Mouse (Mus musculus) heart, postnatal 14 days (tissue): ENCODE measurements around the gene Asphd2. TPM values are rescaled to one million over a fixed set of nuclear protein-coding genes. Genes with fewer than 3 reads are reported as not detected.
"Not testable (repeated sequence)": the region's sequence is repeated elsewhere in the genome, so short reads cannot be mapped to it uniquely, and the experiment has no call there.

Experiments used
- DNase-seq, 2 experiments: peaks; one replicate each; pipeline ENCODE4 v3.0.0; 2021 to 2022
- intact Hi-C: fragments of 180-260 bp; cut with DNase I; formaldehyde crosslinking; loops from one replicate; pipeline ENCODE4 v1.15.1; 2025
- long read RNA-seq, 2 experiments: library from polyadenylated mRNA; stranded (forward); transcript quantifications; one replicate each; pipeline ENCODE4 v2.0.0; 2021
- total RNA-seq, 2 experiments: library from RNA; stranded (reverse); gene quantifications; 2 replicates each; pipeline ENCODE4 v1.2.3; 2021

The Asphd2 gene
- total RNA-seq: under 1 TPM; 0.55 to 0.80 TPM
- long read RNA-seq, experiment 1, partial matches to known transcripts: 0 of 3 reads
- long read RNA-seq, experiment 1, other reads (novel, unspliced or antisense): 2 of 3 reads
- long read RNA-seq, experiment 2, partial matches to known transcripts: 0 of 1 reads
- long read RNA-seq, experiment 2, other reads (novel, unspliced or antisense): 1 of 1 reads

DNA sequence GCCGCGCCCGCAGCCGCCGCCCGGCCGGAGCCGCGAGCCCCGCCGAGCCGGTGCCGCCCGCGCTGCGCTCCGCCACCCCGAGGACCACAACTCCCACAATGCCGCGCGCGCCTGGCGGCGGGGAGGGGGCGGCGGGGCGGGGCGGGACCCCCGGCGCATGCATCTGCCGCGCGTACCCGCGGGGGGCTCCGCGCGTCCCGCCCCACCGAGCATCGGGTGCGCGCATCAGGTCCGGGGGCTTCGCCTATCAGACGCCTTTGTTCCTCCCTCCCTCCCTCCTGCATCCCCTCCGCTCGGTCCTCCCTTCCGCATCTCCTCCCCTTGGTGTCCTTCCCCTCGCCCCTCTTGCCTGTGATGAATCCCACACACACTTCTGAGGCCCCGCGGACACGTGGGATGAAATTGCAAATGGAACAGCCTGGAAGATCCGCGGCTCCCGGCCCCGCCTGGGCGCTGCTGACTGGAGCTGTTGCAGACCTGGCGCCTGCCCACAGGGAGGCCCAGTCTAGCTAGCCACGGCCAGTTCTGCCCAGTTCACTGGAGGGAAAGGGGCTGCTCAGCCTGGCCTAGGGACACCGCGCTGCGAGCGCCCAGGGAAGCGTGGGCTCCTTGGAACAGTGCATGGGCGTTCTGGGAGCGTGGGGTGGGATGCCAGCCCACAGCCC, at the start of gene Asphd2:
Gene Asphd2 (minus strand): TSS at position 88 of the 665 bp plus-strand sequence.
- intact Hi-C loops: no loop called here
- DNase-seq: peak; percentile 33 to 50

DNA sequence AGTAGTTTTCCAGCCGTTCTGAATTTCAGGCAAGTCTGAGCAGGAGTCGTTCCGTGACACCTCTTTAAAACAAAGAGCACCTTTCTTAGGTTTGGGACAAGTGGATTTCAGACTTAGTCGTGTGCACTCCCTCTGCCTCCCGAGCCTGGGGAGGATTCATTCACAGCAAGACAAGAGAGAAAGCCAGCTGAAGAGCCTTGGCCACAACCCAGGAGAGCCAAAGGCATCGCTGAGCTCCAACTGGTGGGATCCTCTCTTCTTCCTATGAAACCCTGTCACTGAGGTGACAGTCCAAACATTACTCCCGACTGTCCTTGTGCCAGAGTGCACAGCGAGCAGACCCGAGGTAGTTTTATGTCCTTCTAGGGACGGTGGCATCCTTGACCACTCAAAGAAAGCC, 43.9 kb upstream of the Asphd2 start:
- DNase-seq: no peak
- intact Hi-C loops: no loop called here

DNA sequence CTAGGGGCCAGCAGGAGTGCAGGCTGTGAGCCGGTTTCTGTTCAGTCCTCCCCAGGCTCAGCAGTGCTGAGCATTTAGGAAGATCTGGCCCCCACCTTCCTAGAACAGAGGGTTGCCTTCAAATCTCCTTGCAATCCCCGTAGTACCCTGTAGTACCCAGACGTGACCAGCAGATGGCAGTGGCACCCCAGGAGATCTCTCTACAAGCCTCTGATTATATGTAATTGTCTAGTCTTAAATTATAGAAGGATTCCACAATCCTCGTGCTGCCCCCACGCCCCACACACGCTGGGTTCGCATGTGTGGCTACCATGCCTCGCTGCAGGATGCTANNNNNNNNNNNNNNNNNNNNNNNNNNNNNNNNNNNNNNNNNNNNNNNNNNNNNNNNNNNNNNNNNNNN, 38.3 kb upstream of the Asphd2 start:
- peak; percentile 74 to 85 for DNase-seq
- intact Hi-C loops: loop anchor here (5.0 kb wide), 1 partner anchor 619 kb away; no protein-coding TSS in a partner anchor

DNA sequence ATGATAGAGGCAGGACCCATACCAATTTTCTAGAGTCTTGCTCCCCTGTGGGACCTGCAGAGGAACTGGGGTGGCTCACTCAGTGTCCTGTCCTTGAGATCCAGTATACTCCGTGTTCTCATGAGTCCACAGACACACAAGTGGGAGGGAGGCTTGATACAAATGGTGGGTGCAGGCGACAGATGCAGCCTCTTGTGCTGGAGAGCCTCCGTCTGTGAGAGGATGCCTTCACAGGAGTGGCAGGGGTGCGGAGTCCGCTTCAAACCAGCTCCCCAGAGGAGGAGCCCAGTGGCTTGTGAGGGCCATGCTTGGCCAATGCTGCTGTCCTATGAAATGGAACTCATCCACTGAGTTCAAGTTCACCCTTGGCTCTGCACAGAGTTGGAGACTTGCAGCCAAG, 37.4 kb upstream of the Asphd2 start:
- no peak for DNase-seq
- intact Hi-C loops: loop anchor here (5.0 kb wide), 1 partner anchor 620 kb away; no protein-coding TSS in a partner anchor

DNA sequence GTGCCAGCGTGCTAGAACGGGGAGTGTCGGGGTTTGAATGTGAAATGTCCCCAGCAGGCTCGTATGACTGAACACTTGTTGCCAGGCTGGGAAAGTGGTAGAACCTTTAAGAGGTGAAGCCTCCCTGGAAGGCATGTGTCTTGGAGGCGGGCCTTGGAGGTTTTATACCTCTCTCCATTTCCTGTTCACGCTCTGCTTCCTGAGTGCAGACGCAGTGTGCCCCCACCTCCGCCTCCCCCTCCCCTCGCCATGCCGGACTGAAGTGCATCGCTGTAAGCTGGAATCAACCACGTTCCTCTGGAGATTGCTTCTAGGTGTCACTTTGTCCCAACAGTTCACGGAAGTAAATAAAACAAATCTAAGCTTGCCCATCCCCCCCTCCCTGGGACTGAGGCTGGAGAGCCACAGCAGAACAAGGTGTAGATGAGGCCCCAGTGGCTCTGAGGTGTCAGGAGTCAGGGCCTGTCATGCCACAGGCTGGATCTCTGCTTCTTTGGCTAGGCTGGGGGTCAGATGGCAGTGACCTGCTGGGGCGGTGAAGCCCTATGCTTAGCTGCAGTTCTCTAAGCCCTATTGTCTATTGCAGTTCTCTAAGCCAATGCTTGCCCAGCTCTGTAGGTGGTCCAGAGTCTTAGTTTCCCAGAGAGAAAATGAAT, 36.6 kb upstream of the Asphd2 start:
- no peak for DNase-seq
- intact Hi-C loops: loop anchor here (5.0 kb wide), 1 partner anchor 621 kb away; no protein-coding TSS in a partner anchor

DNA sequence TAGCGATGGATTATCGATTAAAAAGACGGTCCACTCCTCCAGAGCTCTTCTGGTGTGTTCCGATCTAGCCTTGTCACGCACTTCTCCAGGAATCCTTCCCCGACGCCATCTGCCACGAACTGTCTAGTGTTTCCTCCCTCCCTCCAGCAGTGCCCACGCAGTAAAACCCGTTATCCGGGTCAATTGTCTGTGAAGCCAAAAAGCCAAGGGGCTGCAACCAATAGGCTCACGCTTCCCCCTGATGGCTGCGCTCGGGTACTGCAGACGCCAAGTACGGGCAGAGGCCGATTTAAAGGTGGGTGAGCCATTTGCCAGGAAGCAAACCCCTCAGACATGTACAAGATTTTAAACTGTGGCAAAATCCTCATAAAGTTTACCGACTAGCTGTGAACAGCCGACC, 34.3 kb upstream of the Asphd2 start:
- peak; percentile 70 to 77 for DNase-seq
- intact Hi-C loops: loop anchor here (2.0 to 5.0 kb wide), 2 partner anchors 87 to 212 kb away; partner anchors contain the start of genes Hps4 and Srrd

DNA sequence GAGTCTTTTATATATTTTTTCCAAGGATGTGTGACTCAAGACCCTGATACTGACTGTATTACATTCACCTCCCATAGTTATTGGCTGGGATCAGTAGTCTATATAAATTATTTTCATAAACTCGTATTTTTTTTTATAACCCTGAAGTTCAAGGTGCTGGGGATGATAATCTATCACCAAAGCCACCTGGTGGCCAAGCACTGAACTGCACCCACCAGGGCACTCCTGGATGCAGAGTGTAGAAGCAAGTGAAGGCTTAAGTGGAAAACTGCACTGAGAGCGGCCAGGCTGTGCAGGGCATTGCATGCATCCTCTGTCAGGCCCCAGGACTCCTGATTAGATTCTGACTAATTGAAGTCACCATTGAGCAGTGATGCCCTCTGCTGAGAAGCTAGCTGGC, 32.6 kb upstream of the Asphd2 start:
- peak; percentile 61 to 75 for DNase-seq

DNA sequence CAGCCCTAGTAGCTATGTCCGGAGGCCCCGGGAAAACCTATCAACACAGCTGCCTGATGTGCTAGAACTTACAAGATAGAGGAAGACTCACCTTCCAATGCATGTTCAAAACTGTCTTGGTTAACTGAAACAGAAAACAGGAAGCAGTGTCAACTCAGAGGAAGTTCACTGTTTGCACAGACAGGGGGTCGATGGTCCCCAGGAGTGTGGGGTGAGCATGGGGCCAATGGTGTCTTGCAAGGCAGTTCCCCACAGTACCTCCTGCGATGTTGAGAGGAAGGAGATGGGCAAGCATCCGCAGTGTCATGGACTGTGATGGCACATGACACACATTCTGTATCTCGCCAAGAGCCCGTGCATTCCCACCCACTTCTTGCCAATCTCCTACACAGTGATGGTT, 32.0 kb upstream of the Asphd2 start:
- DNase-seq: no peak
- intact Hi-C loops: loop anchor here (1.0 to 5.0 kb wide), 2 partner anchors 84 to 186 kb away; partner anchors contain the start of genes Hps4 and Srrd

More for the DNA sequence above, 32.6 kb upstream of the Asphd2 start:
- intact Hi-C loops: loop anchor here (1.0 to 5.0 kb wide), 2 partner anchors 85 to 187 kb away; partner anchors contain the start of genes Hps4 and Srrd

DNA sequence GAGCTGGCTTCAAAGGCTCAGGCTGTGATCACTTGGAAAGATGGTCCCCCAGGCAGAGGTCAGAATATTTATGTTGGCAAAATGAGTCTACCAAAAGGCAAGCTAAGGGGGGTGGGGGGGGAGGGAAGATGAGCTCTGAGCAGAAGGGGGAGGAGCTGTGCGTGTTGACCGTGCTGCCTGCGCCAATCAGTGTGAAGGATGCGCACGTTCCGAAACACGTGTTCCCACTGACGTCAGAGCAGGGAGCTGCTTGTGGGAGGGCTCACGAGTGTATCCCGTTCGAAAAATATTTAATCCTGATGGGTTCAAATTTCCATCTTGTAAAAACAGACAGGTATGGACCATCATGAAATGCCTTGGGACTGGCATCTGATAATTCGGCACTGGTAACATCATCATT, 24.9 kb upstream of the Asphd2 start:
- no peak for DNase-seq
- intact Hi-C loops: no loop called here

DNA sequence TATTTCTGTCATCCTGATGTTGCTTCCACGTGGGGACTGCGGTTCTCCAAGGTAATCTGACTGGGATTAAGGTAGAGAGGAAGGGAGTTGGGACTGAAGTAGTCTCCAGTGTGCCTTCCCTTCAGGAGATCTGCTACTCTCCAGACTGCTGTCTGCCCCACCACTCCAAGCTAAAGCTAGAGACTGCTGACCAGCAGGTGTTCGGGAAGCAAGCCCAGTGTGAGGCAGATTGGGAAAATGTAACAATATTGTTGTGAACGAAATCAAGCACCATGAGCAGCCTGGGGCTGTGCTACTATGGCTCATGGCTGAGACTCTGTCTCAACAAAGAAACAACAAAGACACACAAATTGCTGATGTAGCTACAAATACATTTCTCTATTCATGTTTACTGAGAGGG, 23.4 kb upstream of the Asphd2 start:
- DNase-seq: no peak

DNA sequence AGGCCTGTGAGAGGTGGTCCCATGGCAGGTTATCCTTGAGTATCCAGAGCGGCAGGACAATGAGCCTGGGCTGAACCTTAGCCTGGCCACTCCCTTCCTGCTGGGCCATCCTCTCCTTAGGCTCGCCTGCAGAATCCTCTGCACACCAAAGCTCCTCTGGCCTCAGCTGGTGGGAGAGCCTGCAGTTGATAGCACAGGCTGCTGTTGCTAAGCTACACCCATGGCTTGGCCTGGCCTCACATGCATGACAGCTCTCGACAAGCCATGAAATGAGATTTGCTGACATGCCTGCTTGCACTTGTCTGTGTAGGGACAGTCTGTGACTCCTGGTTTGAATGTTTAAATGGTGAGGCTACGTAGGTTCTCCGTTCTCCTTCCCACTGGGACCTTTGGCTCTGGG, 22.0 kb upstream of the Asphd2 start:
- intact Hi-C loops: no loop called here
- no peak for DNase-seq

More for the DNA sequence above, 23.4 kb upstream of the Asphd2 start:
- intact Hi-C loops: no loop called here

DNA sequence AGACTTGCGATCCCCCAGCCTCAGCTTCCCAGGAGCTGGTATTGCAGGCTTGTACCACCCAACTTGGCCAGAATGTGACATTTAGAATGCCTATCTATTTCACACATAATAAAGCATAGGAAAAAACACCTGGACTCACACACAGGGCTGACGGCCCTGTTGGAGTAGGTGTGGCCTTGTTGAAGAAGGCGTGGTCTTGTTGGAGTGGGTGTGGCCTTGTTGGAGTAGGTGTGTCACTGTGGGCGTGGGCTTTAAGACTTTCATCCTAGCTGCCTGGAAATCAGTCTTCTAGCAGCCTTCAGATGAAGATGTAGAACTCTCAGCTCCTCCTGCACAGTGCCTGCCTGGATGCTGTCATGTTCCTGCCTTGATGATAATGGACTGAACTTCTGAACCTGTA, 18.1 kb upstream of the Asphd2 start:
- intact Hi-C loops, DNase-seq: not testable (repeated sequence)

DNA sequence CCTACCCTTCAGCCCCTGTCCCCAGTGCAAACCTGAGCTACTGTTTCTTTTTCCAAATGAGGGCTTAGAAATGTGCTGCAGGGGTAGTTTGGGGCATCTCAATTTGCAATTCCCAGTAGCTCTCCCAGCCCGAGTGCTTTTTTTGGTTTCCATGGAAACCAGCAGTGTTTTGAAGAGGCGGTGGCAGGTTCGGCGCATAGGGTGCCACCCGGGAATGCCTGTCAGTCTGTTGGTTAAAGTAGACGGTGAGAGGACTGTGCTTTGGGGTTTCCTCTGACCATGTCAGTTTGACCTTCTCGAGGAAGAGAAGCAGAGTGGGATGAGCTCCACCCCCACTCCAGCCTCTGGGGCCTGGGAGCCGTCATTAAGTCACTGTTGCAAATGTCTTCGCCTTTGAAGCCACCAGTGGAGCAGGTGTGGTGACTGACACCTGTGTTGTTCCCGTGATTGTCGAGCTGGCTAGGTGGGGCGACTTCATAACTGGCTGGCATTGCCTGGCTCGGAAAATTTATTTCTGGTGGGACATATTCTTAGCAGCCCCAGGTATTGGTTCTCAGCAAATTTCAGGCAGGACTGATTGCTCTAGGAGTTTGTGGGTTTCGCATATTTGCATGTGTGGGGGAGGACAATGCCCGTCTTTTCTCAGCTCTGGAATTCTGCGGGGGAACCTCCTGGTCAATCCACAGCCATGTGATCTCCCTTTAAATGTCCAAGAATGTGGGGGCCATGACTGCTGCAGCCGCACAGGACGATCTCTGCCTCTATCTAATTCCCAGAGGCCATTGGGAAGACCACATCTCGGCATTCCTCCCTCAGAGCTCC, 17.1 kb upstream of the Asphd2 start:
- DNase-seq: no peak
- intact Hi-C loops: no loop called here

DNA sequence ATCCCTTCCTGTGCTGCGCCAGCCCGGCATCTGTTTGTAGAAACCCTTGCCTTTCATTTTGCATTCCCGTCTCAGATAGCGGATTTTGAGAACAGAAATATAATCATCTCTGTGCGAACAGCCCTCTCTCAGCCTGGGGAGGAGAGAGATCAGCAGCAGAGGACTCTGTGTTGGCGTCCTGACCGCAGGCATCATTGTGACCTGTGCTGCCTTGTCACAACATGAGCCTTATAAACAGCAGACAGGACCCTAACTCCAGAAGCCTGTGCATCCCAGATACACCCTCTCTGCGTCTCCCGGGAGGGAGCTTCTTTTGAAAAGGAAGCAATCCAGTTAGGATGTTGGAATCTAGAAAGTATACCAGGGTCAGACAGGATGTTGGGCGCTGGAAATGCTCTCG, 16.4 kb upstream of the Asphd2 start:
- DNase-seq: no peak
- intact Hi-C loops: no loop called here

DNA sequence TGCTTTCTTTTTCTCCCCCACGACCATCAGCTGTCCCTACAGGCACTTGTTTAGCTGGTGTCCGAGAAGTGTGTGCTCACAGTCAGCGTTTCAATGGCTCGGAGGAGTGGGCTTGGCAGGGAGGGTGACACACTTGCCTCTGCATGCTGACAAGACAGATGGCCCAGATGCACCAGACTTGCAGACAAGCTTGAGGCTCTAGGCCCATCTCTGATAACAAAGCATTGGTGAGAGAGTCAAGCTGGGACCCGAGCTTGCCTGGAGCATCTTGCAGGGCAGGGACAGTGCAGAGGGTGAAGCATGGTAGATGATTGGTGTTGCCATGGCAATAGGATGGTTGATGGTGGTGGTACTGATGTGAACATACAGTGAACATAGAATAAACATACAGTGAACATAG, 14.6 kb upstream of the Asphd2 start:
- intact Hi-C loops: no loop called here
- DNase-seq: no peak

DNA sequence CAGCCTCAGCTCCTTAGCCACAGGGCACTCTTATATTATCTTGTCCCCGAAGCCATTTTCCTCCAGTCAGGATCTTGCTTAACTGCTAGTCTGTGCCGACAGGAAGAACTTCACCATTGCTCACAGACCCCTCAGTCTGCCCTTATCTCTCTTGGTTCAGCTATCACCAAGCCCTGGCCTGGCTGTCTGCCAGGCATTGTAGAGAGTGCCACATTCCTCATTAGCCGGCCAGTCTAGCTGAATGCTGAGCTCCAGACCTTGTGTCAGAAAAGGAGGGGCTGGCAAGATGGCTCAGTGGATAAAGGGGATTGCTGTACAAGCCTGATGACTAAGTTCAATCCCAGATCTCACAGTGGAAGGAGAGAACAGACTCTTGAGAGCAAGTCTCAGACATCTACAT, 11.4 kb upstream of the Asphd2 start:
- no peak for DNase-seq
- intact Hi-C loops: no loop called here

DNA sequence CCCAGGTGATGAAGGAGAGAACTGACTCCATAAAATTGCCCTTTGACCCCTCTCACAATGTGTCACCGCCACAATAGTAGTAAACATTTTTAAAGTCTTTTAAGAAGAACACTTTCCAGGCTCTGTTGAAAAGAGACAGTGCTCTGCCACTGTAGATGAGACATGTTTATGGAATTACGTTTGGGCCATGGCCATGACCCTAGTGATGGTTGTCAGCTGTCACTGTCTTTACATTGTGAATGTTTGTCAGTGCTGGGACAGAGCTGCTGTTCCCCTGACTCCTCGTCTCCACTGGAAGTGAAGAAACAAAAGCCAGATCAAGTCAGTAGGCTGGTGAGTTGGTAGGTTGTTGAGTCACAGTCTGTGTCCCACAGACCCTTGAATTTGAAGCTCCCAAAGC, 7.8 kb upstream of the Asphd2 start:
- intact Hi-C loops: no loop called here
- no peak for DNase-seq

DNA sequence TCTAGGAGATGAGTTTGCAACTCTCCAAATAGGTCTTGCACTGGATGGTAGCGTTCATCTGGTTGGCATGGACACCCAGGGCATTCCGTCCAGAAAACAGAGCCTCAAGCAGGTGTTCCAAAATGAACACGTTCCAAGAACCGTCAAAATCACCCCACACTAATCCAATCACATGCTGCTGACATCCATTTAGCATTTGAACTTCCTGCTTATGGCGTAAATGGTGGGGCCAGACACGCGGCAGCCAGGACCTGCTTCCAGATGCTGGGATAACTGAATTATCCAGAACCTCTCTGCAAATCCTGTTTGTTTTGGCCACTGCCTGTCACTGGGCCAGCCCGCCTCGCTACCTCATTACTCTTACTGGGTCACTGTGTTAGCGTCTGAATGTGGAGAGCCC, 4.6 kb upstream of the Asphd2 start:
- intact Hi-C loops: no loop called here
- no peak for DNase-seq

DNA sequence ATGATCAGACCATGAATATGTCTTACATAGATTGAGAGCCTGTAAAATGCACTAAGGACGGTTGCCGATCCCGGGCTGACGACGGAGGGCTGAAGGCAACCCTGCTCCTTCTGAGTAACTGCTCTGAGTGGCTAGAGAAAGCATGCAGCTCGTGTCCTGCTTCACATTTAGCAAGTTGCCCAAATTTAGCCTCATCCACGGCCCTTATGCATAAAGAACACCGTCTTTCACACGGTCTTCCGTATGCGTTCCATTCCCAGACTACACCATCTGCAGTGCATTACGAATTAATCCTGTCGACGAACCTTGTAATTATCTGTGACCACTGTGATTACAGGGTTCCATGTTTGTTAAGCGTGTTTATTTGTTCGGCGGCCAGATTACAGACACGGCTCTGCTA, 1.4 kb upstream of the Asphd2 start:
- DNase-seq: no peak
- intact Hi-C loops: no loop called here

DNA sequence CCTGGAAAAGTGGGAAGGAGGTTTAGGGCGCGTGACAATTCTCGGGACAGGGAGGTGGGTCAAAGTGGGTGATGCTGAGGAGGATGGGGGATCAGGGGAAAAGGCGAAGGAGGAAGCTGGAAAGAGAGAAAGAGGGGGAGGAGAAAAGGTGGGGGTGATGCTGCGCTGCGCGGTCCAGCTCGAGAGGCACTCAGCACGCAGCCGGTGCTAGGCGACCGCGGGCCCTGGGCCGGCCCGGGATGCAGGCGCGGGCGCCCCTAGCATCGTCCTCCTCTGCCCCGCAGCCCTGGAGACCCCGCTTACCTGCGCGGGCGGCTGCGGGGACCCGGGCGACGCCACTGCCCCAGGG, 277 bp downstream of the Asphd2 start:
- no peak for DNase-seq
- intact Hi-C loops: no loop called here
